Mouse (Mus musculus): ENCODE measurements around the gene 1190005I06Rik. TPM values are rescaled to one million over a fixed set of nuclear protein-coding genes. Genes with fewer than 3 reads are reported as not detected.

The 1190005I06Rik gene
- polyA plus RNA-seq, 1 experiment: 10.4 TPM

DNA sequence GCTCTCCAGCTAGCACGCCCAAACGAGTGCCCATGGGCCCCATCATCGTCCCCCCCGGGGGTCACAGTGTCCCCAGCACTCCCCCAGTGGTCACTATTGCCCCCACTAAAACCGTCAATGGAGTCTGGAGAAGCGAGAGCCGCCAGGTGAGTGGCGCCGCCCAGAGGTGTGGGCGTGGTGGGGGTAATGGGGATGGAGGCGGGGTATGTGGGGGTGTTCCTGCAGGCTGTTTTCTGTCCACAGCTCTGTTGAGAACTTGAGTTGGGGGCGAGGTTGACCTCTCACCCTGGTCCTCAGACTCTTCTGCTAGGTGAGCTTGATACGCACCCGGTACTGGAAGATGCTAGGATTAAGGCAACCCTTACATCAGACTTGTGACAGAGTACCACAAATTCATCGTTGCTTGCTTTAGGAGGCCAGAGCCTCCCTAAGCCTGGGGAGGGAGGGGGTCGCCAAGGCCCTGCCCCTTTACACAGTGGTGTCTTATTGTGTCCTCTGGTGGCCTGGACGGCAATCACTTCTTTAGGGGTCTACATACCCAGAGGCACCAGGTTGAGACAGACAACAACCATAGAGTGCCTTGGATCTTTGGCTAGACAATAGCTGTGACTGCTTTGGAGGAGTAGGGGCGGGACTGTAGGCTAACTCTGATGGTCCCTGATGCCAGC, 84.6 kb downstream of the 1190005I06Rik start:
- H3K27me3 ChIP-seq (ENCODE audit: control insufficient read depth, insufficient read depth, low read length): no peaks in the 10 kb centered on the region
- no peak for TF ChIP-seq POLR2A (IDR thresholded peaks at IDR 0.05; ENCODE audit: control insufficient read depth, low read depth, low read length)
- H3K4me1 ChIP-seq (ENCODE audit: control insufficient read depth, insufficient read depth, low read length): peaks cover 5% of the 10 kb centered on the region
- no peaks in the 10 kb centered on the region for H3K36me3 ChIP-seq (ENCODE audit: control insufficient read depth, insufficient read depth, low read length)
- no peak overlapping the region for H3K4me3 ChIP-seq (ENCODE audit: control insufficient read depth, low read depth, low read length)
- H3K27ac ChIP-seq (ENCODE audit: control insufficient read depth, insufficient read depth, low read depth, low read length): no peak overlapping the region

DNA sequence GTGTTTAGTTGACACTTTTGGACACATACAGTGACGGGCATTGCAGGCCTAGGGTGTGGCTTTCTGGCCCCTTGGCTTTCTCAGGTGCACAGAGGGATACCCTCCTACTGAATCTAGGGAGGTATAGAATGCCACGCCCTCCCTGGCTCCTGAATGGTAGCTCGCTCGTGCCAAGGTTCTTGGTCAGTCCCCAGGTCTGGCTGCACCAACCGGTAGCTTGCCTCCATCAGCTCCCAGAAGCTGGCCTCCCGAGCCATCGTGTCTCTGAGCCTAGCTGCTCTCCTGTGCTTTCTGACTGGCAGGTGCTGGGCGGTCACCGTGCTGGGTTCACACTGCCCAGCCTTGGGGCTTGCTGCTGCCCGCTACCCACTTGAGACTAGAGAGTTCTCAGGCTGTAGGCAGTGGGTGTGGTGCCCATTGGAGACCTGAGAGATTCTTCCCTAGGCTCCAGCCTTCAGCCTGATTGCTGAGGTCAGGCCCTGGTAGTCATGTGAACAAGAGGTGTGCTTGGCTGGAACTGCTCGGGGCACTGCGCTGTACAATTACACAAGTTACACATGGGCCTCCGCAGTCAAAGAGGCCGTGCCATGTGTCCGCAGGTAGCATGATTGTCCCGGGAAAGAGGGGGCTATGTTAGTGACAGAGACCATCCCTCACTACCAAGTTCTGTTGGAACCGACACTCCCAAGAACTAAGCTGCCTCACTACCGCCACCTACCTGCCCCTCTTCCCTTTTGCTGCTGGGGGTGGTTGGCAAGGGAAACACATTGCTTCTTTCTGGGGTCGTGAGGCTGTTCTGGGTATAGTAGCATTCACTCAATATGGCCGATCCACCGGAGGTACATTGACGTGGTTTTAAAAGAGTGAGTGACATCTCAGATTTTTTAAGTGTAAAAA, 85.6 kb downstream of the 1190005I06Rik start:
- peaks cover 14% of the 10 kb centered on the region for H3K4me1 ChIP-seq (ENCODE audit: control insufficient read depth, insufficient read depth, low read length)
- no peak overlapping the region for H3K27ac ChIP-seq (ENCODE audit: control insufficient read depth, insufficient read depth, low read depth, low read length)
- no peaks in the 10 kb centered on the region for H3K27me3 ChIP-seq (ENCODE audit: control insufficient read depth, insufficient read depth, low read length)
- H3K36me3 ChIP-seq (ENCODE audit: control insufficient read depth, insufficient read depth, low read length): no peaks in the 10 kb centered on the region
- TF ChIP-seq CTCF (IDR thresholded peaks at IDR 0.05; ENCODE audit: control insufficient read depth, insufficient read depth, insufficient replicate concordance, low read depth, low read length) (peak; percentile 11; the same call in 1 of the 2 replicates), POLR2A (IDR thresholded peaks at IDR 0.05; ENCODE audit: control insufficient read depth, low read depth, low read length) (no peak)
- no peak overlapping the region for H3K4me3 ChIP-seq (ENCODE audit: control insufficient read depth, low read depth, low read length)

DNA sequence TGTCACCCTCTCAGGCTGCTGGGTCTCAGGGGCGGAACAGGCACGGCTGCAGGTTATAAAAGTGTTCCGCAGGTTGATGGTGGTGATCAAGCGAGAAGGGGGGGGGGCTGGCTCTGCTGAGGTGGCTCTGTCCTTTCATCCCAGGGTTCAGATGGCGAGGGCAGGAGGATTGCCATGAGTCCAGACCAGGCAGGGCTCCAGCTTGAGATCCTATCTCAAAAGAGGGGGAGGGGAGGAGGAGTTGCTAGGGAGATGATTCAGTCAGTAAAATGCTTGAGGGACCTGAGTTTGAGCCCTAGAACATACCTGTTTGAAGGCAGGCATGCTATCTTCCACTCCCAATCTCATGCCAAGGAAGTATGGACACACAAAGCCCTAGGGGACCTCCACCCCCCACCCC, 86.9 kb downstream of the 1190005I06Rik start:
- H3K36me3 ChIP-seq (ENCODE audit: control insufficient read depth, insufficient read depth, low read length): no peaks in the 10 kb centered on the region
- no peaks in the 10 kb centered on the region for H3K27me3 ChIP-seq (ENCODE audit: control insufficient read depth, insufficient read depth, low read length)
- no peak for TF ChIP-seq CTCF (IDR thresholded peaks at IDR 0.05; ENCODE audit: control insufficient read depth, insufficient read depth, insufficient replicate concordance, low read depth, low read length)
- TF ChIP-seq POLR2A (IDR thresholded peaks at IDR 0.05; ENCODE audit: control insufficient read depth, low read depth, low read length): no peak
- peaks cover 22% of the 10 kb centered on the region for H3K4me1 ChIP-seq (ENCODE audit: control insufficient read depth, insufficient read depth, low read length)
- H3K4me3 ChIP-seq (ENCODE audit: control insufficient read depth, low read depth, low read length): no peak overlapping the region
- no peak overlapping the region for H3K27ac ChIP-seq (ENCODE audit: control insufficient read depth, insufficient read depth, low read depth, low read length)

- Histone ChIP-seq H3K27ac (ENCODE audit: control insufficient read depth, insufficient read depth, low read depth, low read length) (no peak overlapping the region), H3K27me3 (ENCODE audit: control insufficient read depth, insufficient read depth, low read length) (no peaks in the 10 kb centered on the region), H3K4me1 (ENCODE audit: control insufficient read depth, insufficient read depth, low read length) (peaks cover 22% of the 10 kb centered on the region), H3K4me3 (ENCODE audit: control insufficient read depth, low read depth, low read length) (no peak overlapping the region), H3K36me3 (ENCODE audit: control insufficient read depth, insufficient read depth, low read length) (no peaks in the 10 kb centered on the region)
- no peak for TF ChIP-seq POLR2A (IDR thresholded peaks at IDR 0.05; ENCODE audit: control insufficient read depth, low read depth, low read length)
- no peak for TF ChIP-seq CTCF (IDR thresholded peaks at IDR 0.05; ENCODE audit: control insufficient read depth, insufficient read depth, insufficient replicate concordance, low read depth, low read length)
Measured at GRCm38 (mm10) chr8:120559654-120560053, 87.8 kb downstream of the 1190005I06Rik start.

Other genes starting within 250 kb of the 1190005I06Rik start
- 26.9 and 32.1 TPM in 2 replicates for gene Gins2, start 58.3 kb downstream of the 1190005I06Rik start, polyA plus RNA-seq (2012; rRNA removed)
- 0.57 and 0.59 TPM in 2 replicates for gene Gm27021, start 20.4 kb upstream of the 1190005I06Rik start, polyA plus RNA-seq (2012; rRNA removed)
- gene Cox4i1, start 20.6 kb upstream of the 1190005I06Rik start, polyA plus RNA-seq (2012; rRNA removed): 803 and 957 TPM in 2 replicates
- gene Emc8, start 20.9 kb upstream of the 1190005I06Rik start, polyA plus RNA-seq (2012; rRNA removed): 29.4 and 38.1 TPM in 2 replicates
- 2.9 and 3.4 TPM in 2 replicates for gene Irf8, start 88.7 kb upstream of the 1190005I06Rik start, polyA plus RNA-seq (2012; rRNA removed)